Mouse (Mus musculus): ENCODE data around the gene Klhdc2. TPM values are rescaled to one million over a fixed set of nuclear protein-coding genes. Genes with fewer than 3 reads are reported as not detected.

Klhdc2 gene
- total RNA-seq (2023): 10 to 100 TPM; 81.7 to 86.4 TPM

DNA sequence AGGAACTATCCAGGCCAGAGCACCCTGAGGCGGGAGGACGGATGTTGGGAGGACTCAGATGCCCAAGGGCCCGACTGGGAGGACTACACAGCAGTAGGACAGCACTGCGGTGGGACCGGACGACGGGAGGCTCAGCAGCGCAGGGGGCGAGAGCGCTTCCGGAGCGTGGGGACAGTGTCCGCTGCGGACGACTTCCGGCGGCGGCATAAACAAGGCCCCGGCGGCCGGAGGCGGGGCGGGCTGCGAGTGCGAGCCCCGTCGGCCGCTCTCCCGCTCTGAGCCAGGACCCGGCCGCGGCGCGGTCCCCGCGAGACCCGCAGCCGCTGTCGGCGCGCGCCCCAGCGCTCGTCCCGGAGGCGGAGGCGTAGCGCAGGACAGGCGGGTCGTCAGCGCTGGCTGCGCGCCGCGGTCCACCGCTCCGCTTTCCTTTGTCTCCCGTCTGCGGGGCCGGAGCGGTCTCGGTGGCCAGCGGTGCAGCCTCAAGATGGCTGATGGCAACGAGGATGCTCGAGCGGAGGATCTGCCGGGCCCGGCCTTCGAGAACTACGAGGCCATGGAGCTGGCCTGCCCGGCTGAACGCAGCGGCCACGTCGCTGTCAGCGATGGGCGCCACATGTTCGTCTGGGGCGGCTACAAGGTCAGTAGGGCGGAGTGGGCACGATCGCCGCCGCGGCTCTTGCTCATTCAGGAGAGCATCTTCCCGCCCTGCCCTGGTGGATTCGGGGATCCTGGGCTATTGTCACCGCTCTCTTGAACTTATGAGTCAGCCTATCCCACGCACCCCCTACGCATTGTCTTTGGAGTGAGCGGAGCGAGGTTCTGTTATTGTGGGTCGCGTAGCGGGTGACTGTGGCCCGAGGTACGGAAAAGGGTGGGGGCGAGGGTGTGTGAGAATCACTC lies at the start of gene Klhdc2:
Gene Klhdc2, plus strand, starts transcription at position 171 of the 900 bp plus-strand sequence.

GRCm38 (mm10) chr12:69356546-69357299 lies 60.2 kb downstream of the Klhdc2 start, which contains the start of gene Nemf:
TSS of gene Nemf (minus strand) at chr12:69357165.

Other genes with a start within 250 kb of the Klhdc2 start
- gene Rps29, start 137.5 kb upstream of the Klhdc2 start, total RNA-seq (2023): 1,000 to 10,000 TPM; 6,548 to 6,963 TPM
- not detected for gene Lrr1, start 127.9 kb upstream of the Klhdc2 start, total RNA-seq (2023)
- 100 to 1,000 TPM; 458 to 505 TPM for gene Rpl36al, start 112.6 kb upstream of the Klhdc2 start, total RNA-seq (2023)
- gene Mgat2, start 112.5 kb upstream of the Klhdc2 start, total RNA-seq (2023): 10 to 100 TPM; 36.3 to 42.5 TPM
- gene Gm49383, start 99.6 kb upstream of the Klhdc2 start, total RNA-seq (2023): 10 to 100 TPM; 12.6 to 12.9 TPM
- 1 to 10 TPM; 4.2 to 4.5 TPM for gene Dnaaf2, start 98.3 kb upstream of the Klhdc2 start, total RNA-seq (2023)
- gene Gm49384, start 92.4 kb upstream of the Klhdc2 start, total RNA-seq (2023): 1 to 10 TPM; 4.5 to 5.5 TPM
- 10 to 100 TPM; 19.7 to 22.5 TPM for gene Pole2, start 68.5 kb upstream of the Klhdc2 start, total RNA-seq (2023)
- gene Klhdc1, start 55.5 kb upstream of the Klhdc2 start, total RNA-seq (2023): 10 to 100 TPM; 27.0 to 32.3 TPM
- gene Nemf, start 60.5 kb downstream of the Klhdc2 start, total RNA-seq (2023): 100 to 1,000 TPM in 1 of 2 experiments, 10 to 100 TPM in 1; 99.2 to 103 TPM
- gene Arf6, start 75.5 kb downstream of the Klhdc2 start, total RNA-seq (2023): 100 to 1,000 TPM; 223 TPM
- gene Gm9887, start 75.8 kb downstream of the Klhdc2 start, total RNA-seq (2023): 1 to 10 TPM; 2.4 to 3.3 TPM